ENCODE assay signal across 21 mouse cellular contexts in genomic region chr4:109128017-109128416, GRCm38 (mm10).
DNase-seq lines count a peak whose midpoint lies in the region; ATAC-seq and TF ChIP-seq lines count a peak whose summit lies in the region.
"Had no signal": no experiment of that assay in that cellular context is flagged by ENCODE, and none has a peak within 500 bp of the region (broad histone marks: within the 10 kb centered on the region; RNA-seq: fewer than 3 reads in every experiment).

No protein-coding gene starts in this region.

- peaks cover 12% of the 10 kb centered on the region for H3K4me1 ChIP-seq in forebrain, embryonic 12.5 days
- H3K4me1 ChIP-seq in forebrain, embryonic 10.5 days, result peaks cover 15% of the 10 kb centered on the region
- peaks cover 18% of the 10 kb centered on the region for H3K4me1 ChIP-seq in hindbrain, embryonic 13.5 days (replicated peaks)
- H3K4me1 ChIP-seq in hindbrain, embryonic 11.5 days (replicated peaks; ENCODE audit: control insufficient read depth, insufficient read depth, low read length), result no peaks in the 10 kb centered on the region
- H3K4me1 ChIP-seq in forebrain, embryonic 16.5 days (replicated peaks; ENCODE audit: control insufficient read depth, insufficient read depth, low read length), result peaks cover 10% of the 10 kb centered on the region
- peaks cover 6% of the 10 kb centered on the region for H3K4me1 ChIP-seq in thymus, adult 2 months (replicated peaks; ENCODE audit: control insufficient read depth, insufficient read depth, low read length)

- TF ChIP-seq CTCF in thymus, adult 2 months (IDR thresholded peaks at IDR 0.05; ENCODE audit: borderline replicate concordance, control insufficient read depth, extremely low read depth, insufficient read depth, low read length, poor library complexity), result no peak

- H3K27ac ChIP-seq in forebrain, embryonic 12.5 days, result 0 out of 2 replicates have a peak overlapping the region, but pooled peaks have one; percentile 42
- no peak overlapping the region for H3K27ac ChIP-seq in forebrain, embryonic 10.5 days
- H3K27ac ChIP-seq in hindbrain, embryonic 13.5 days, result 0 out of 2 replicates have a peak overlapping the region, but pooled peaks have one; percentile 40
- H3K27ac ChIP-seq in hindbrain, embryonic 11.5 days (ENCODE audit: low read depth, low read length), result no peak overlapping the region
- H3K27ac ChIP-seq in forebrain, embryonic 16.5 days (ENCODE audit: low read length), result peak overlapping the region; percentile 5; the same call in 1 of the 2 replicates
- no peak overlapping the region for H3K27ac ChIP-seq in thymus, adult 2 months (ENCODE audit: control insufficient read depth, insufficient read depth, low read length)
- H3K27ac ChIP-seq: hindbrain, embryonic 15.5 days had no signal

- H3K4me2 ChIP-seq in forebrain, embryonic 12.5 days, result no peak overlapping the region
- H3K4me2 ChIP-seq in hindbrain, embryonic 13.5 days, result no peak overlapping the region
- H3K4me2 ChIP-seq in hindbrain, embryonic 11.5 days (replicated peaks; ENCODE audit: low read depth, low read length), result no peak overlapping the region
- no peak overlapping the region for H3K4me2 ChIP-seq in forebrain, embryonic 16.5 days (ENCODE audit: low read length)
- H3K4me2 ChIP-seq in myocyte (ENCODE audit: low read depth), result peak overlapping the region; percentile 63
- H3K4me2 ChIP-seq: heart, embryonic 11.5 days; hindbrain, embryonic 15.5 days had no signal

- H3ac ChIP-seq in myocyte (ENCODE audit: control insufficient read depth, insufficient read length), result no peak overlapping the region

- no peak for DNase-seq in forebrain, embryonic 10.5 days (ENCODE audit: extremely low spot score, low spot score)
- DNase-seq in hindbrain, embryonic 11.5 days (ENCODE audit: low spot score), result no peak
- DNase-seq in thymus, adult 2 months, result no peak
- no peak for DNase-seq in c-Kit-positive CD71-positive TER-119-positive erythroid progenitor cells, embryonic 14.5 days (ENCODE audit: low spot score)
- DNase-seq: adrenal gland, adult 8-10 months; cerebellum, adult 9-11 months; heart, postnatal 10 days; kidney, adult 9 months; kidney, postnatal 14 days; lung, adult 2 months; lung, postnatal 14 days; thymus, adult 18-20 months; thymus, postnatal 4 days had no signal

- 66% methylated on average over 9 of the region's 9 CpGs for WGBS in forebrain, embryonic 12.5 days
- WGBS in forebrain, embryonic 10.5 days, result 69% methylated on average over 9 of the region's 9 CpGs
- 82% methylated on average over 9 of the region's 9 CpGs for WGBS in hindbrain, embryonic 13.5 days
- WGBS in hindbrain, embryonic 11.5 days, result 86% methylated on average over 9 of the region's 9 CpGs
- 66% methylated on average over 9 of the region's 9 CpGs for WGBS in forebrain, embryonic 16.5 days
- 97% methylated on average over 9 of the region's 9 CpGs for WGBS in thymus, adult 2 months

- 0 out of 2 replicates have a peak, but pooled peaks cover 6% of the 10 kb centered on the region for H3K36me3 ChIP-seq in forebrain, embryonic 12.5 days (replicated peaks)
- H3K36me3 ChIP-seq in forebrain, embryonic 10.5 days (replicated peaks), result 0 out of 2 replicates have a peak, but pooled peaks cover 3% of the 10 kb centered on the region
- H3K36me3 ChIP-seq in hindbrain, embryonic 13.5 days, result peaks cover 12% of the 10 kb centered on the region
- H3K36me3 ChIP-seq in hindbrain, embryonic 11.5 days (ENCODE audit: control insufficient read depth, insufficient read depth, low read length), result no peaks in the 10 kb centered on the region
- no peaks in the 10 kb centered on the region for H3K36me3 ChIP-seq in forebrain, embryonic 16.5 days (ENCODE audit: control insufficient read depth, insufficient read depth)
- no peaks in the 10 kb centered on the region for H3K36me3 ChIP-seq in myocyte (ENCODE audit: control insufficient read depth, insufficient read depth)
- H3K36me3 ChIP-seq in thymus, adult 2 months (ENCODE audit: control insufficient read depth, insufficient read depth, low read length), result no peaks in the 10 kb centered on the region

- no peaks in the 10 kb centered on the region for H3K27me3 ChIP-seq in forebrain, embryonic 12.5 days
- no peaks in the 10 kb centered on the region for H3K27me3 ChIP-seq in forebrain, embryonic 10.5 days (ENCODE audit: poor library complexity, severe bottlenecking)
- H3K27me3 ChIP-seq in hindbrain, embryonic 13.5 days, result no peaks in the 10 kb centered on the region
- H3K27me3 ChIP-seq in hindbrain, embryonic 11.5 days (ENCODE audit: control insufficient read depth, insufficient read depth, low read length), result no peaks in the 10 kb centered on the region
- H3K27me3 ChIP-seq in forebrain, embryonic 16.5 days (replicated peaks; ENCODE audit: control insufficient read depth, insufficient read depth, low read length), result no peaks in the 10 kb centered on the region
- no peaks in the 10 kb centered on the region for H3K27me3 ChIP-seq in myocyte (ENCODE audit: control insufficient read depth, insufficient read depth, insufficient read length)
- no peaks in the 10 kb centered on the region for H3K27me3 ChIP-seq in thymus, adult 2 months (ENCODE audit: control insufficient read depth, insufficient read depth, low read length)
- H3K27me3 ChIP-seq: hindbrain, embryonic 15.5 days had no signal

- H3K4me3 ChIP-seq in forebrain, embryonic 12.5 days (replicated peaks), result no peak overlapping the region
- no peak overlapping the region for H3K4me3 ChIP-seq in forebrain, embryonic 10.5 days
- no peak overlapping the region for H3K4me3 ChIP-seq in hindbrain, embryonic 13.5 days
- no peak overlapping the region for H3K4me3 ChIP-seq in hindbrain, embryonic 11.5 days (ENCODE audit: low read depth, low read length)
- no peak overlapping the region for H3K4me3 ChIP-seq in forebrain, embryonic 16.5 days (replicated peaks; ENCODE audit: low read length)
- no peak overlapping the region for H3K4me3 ChIP-seq in myocyte
- no peak overlapping the region for H3K4me3 ChIP-seq in thymus, adult 2 months (ENCODE audit: control insufficient read depth, insufficient read depth, low read length)
- H3K4me3 ChIP-seq: hindbrain, embryonic 15.5 days had no signal

- ATAC-seq in forebrain, embryonic 12.5 days (ENCODE audit: low FRiP score), result no peak
- ATAC-seq in hindbrain, embryonic 13.5 days (ENCODE audit: low FRiP score), result no peak
- no peak for ATAC-seq in hindbrain, embryonic 11.5 days (ENCODE audit: low FRiP score)
- ATAC-seq in forebrain, embryonic 16.5 days, result no peak
- ATAC-seq: activated CD4-positive, CD25-positive, alpha-beta regulatory T cell, adult 4 months; intestine, embryonic 16.5 days had no signal

- H3K9ac ChIP-seq in forebrain, embryonic 12.5 days, result no peak overlapping the region
- no peak overlapping the region for H3K9ac ChIP-seq in hindbrain, embryonic 13.5 days
- H3K9ac ChIP-seq in hindbrain, embryonic 11.5 days (ENCODE audit: low read depth, low read length), result no peak overlapping the region
- H3K9ac ChIP-seq in forebrain, embryonic 16.5 days (replicated peaks; ENCODE audit: low read depth, low read length), result no peak overlapping the region
- H3K9ac ChIP-seq: hindbrain, embryonic 15.5 days had no signal

- no peaks in the 10 kb centered on the region for H3K79me2 ChIP-seq in myocyte (ENCODE audit: control insufficient read depth, insufficient read depth)

- no peaks in the 10 kb centered on the region for H3K9me3 ChIP-seq in forebrain, embryonic 12.5 days
- H3K9me3 ChIP-seq in forebrain, embryonic 10.5 days, result no peaks in the 10 kb centered on the region
- no peaks in the 10 kb centered on the region for H3K9me3 ChIP-seq in hindbrain, embryonic 13.5 days
- no peaks in the 10 kb centered on the region for H3K9me3 ChIP-seq in hindbrain, embryonic 11.5 days (ENCODE audit: control insufficient read depth, low read length)
- H3K9me3 ChIP-seq in forebrain, embryonic 16.5 days (ENCODE audit: control insufficient read depth, low read length), result no peaks in the 10 kb centered on the region
- H3K9me3 ChIP-seq: hindbrain, embryonic 15.5 days had no signal

- TF ChIP-seq POLR2A in myocyte (IDR thresholded peaks at IDR 0.05; ENCODE audit: insufficient read length, low read depth), result no peak
- no peak for TF ChIP-seq POLR2A in thymus, adult 2 months (IDR thresholded peaks at IDR 0.05; ENCODE audit: control insufficient read depth, extremely low read depth, insufficient read depth, low read length, poor library complexity)

TF ChIP-seq in myocyte, 11 proteins besides CTCF, POLR2A, EP300 and RAD21:
- TF ChIP-seq POLR2AphosphoS2 (IDR thresholded peaks at IDR 0.05; ENCODE audit: insufficient read length, low read depth) (no peak), TCF3 (IDR thresholded peaks at IDR 0.05; ENCODE audit: insufficient read length, low read depth) (no peak), USF1 (IDR thresholded peaks at IDR 0.05; ENCODE audit: low read depth) (no peak), E2F4 (IDR thresholded peaks at IDR 0.05; ENCODE audit: insufficient read depth) (no peak), TCF12 (IDR thresholded peaks at IDR 0.05; ENCODE audit: insufficient read depth, poor library complexity, severe bottlenecking) (no peak)

Comparison
In these comparisons a context has a peak if more than half of its experiments do, and no peak if none do; other contexts are left out.
1. H3K27ac ChIP-seq: peak in forebrain, embryonic 12.5 days (single experiment), hindbrain, embryonic 13.5 days (single experiment) and forebrain, embryonic 16.5 days (single experiment); none in forebrain, embryonic 10.5 days (single experiment), hindbrain, embryonic 11.5 days (single experiment) and thymus, adult 2 months (single experiment).